Mouse (Mus musculus) midbrain, embryonic 16.5 days (tissue): Measurements from ENCODE around the gene Sf3b4. TPM values are rescaled to one million over a fixed set of nuclear protein-coding genes. Genes with fewer than 3 reads are reported as not detected.
A peak's percentile ranks its signal among the peaks of the same experiment; 100 is the strongest.
"Not testable (repeated sequence)": the region's sequence is repeated elsewhere in the genome, so short reads cannot be mapped to it uniquely, and the experiment has no call there.

ENCODE experiments used
- ATAC-seq: fragments of 200-750 bp; cut with Nextera tagmentation; 2 replicates; pipeline ENCODE4 v1.8.0; 2017; ENCODE audit warnings: moderate TSS enrichment
- H3K27ac ChIP-seq: fragments of 300-500 bp; sonication (generic); 2 replicates; pipeline ENCODE4 v1.5.1; 2014; ENCODE audit warnings: mild to moderate bottlenecking, low read length, mixed read lengths
- H3K27me3 ChIP-seq: fragments of 300-500 bp; sonication (generic); 2 replicates; pipeline ENCODE4 v1.6.1; 2014; ENCODE audit warnings: low read depth, low read length, mixed read lengths; ENCODE audit not compliant: control insufficient read depth, insufficient read depth
- H3K36me3 ChIP-seq: fragments of 300-500 bp; sonication (generic); 2 replicates; pipeline ENCODE4 v1.6.1; 2014; ENCODE audit warnings: mild to moderate bottlenecking, low read length, moderate library complexity, mixed read lengths; ENCODE audit not compliant: control insufficient read depth, insufficient read depth
- H3K4me1 ChIP-seq: fragments of 300-500 bp; sonication (generic); 2 replicates; pipeline ENCODE4 v1.6.1; 2014; ENCODE audit warnings: mild to moderate bottlenecking, low read length, mixed read lengths; ENCODE audit not compliant: control insufficient read depth, insufficient read depth
- H3K4me2 ChIP-seq: fragments of 300-500 bp; sonication (generic); 2 replicates; pipeline ENCODE4 v1.6.1; 2014; ENCODE audit warnings: mild to moderate bottlenecking, low read length, mixed read lengths
- H3K4me3 ChIP-seq: fragments of 300-500 bp; sonication (generic); 2 replicates; pipeline ENCODE4 v1.5.1; 2014; ENCODE audit warnings: low read depth, mild to moderate bottlenecking, low read length, moderate library complexity, mixed read lengths
- H3K9ac ChIP-seq: fragments of 300-500 bp; sonication (generic); 2 replicates; pipeline ENCODE4 v1.6.1; 2014; ENCODE audit warnings: low read depth, low read length, mixed read lengths
- H3K9me3 ChIP-seq: fragments of 300-500 bp; sonication (generic); replicated peaks from 2 replicates; pipeline ENCODE4 v1.6.1; 2014; ENCODE audit warnings: mild to moderate bottlenecking, low read length, mixed read lengths; ENCODE audit not compliant: control insufficient read depth, poor library complexity, severe bottlenecking
- WGBS: fragments of 180-500 bp; shearing (Covaris S2); extraction: QIAGEN DNeasy Blood & Tissue Kit; methylation state at CpG from one replicate; pipeline ENCODE4 v1.1.7; 2014; 5-methylcytosine and 5-hydroxymethylcytosine counted together
- polyA plus RNA-seq: library from polyadenylated mRNA; unstranded; fragments of >200 nt; fragmentation: Nextera tagmentation; extraction: Ambion mirVana; gene quantifications from 2 replicates; pipeline ENCODE4 v1.2.1, GENCODE M21; 2015

Sf3b4 gene
- polyA plus RNA-seq, 1 experiment from 2014 or later = 134 TPM

GRCm38 (mm10) chr3:96170976-96171545, 1.1 kb upstream of the Sf3b4 start:
- Histone ChIP-seq H3K4me1 (peaks cover 31% of the 10 kb centered on the region), H3K4me3 (peak overlapping the region; percentile 64), H3K4me2 (peak overlapping the region; percentile 73), H3K9ac (peak overlapping the region; percentile 26; the same call in 1 of the 2 replicates), H3K27me3 (no peaks in the 10 kb centered on the region), H3K9me3 (no peaks in the 10 kb centered on the region), H3K27ac (peak overlapping the region; percentile 99), H3K36me3 (peaks cover 10% of the 10 kb centered on the region; the same call in 1 of the 2 replicates)
- no peak for ATAC-seq
- WGBS = 72% methylated on average over 10 of the region's 10 CpGs

GRCm38 (mm10) chr3:96171583-96172196, 442 bp upstream of the Sf3b4 start:
- Histone ChIP-seq H3K4me2 (peak overlapping the region; percentile 73), H3K36me3 (peaks cover 12% of the 10 kb centered on the region; the same call in 1 of the 2 replicates), H3K9ac (peak overlapping the region; percentile 79), H3K4me1 (peaks cover 31% of the 10 kb centered on the region), H3K9me3 (no peaks in the 10 kb centered on the region), H3K27me3 (no peaks in the 10 kb centered on the region), H3K4me3 (peak overlapping the region; percentile 64), H3K27ac (peak overlapping the region; percentile 99)
- 19% methylated on average over 18 of the region's 18 CpGs for WGBS
- no peak; the same call in 1 of the 2 replicates for ATAC-seq

DNA sequence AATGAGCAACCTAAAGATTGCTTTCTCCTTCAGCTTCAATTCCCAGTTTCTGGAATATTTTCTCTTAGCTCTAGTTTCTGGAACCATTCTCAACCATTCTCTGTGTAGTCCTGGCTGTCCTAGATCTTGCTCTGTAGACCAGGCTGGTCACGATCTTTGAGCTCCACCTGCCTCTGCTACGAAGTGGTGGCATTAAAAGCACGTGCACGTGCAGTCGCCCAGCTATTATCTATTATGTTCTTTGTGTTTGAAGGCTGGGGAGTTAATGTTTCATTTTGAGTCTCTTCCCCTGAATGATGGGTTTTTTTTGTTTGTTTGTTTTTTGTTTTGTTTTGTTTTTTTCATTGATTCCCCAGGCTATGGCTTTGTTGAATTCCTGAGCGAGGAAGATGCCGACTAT, 1.1 kb downstream of the Sf3b4 start:
- H3K4me1 ChIP-seq = peaks cover 31% of the 10 kb centered on the region
- ATAC-seq = no peak
- H3K36me3 ChIP-seq = peaks cover 19% of the 10 kb centered on the region
- H3K27ac ChIP-seq = no peak overlapping the region
- H3K4me2 ChIP-seq = peak overlapping the region; percentile 94
- 37% methylated on average over 7 of the region's 7 CpGs for WGBS
- no peaks in the 10 kb centered on the region for H3K27me3 ChIP-seq
- H3K9ac ChIP-seq = peak overlapping the region; percentile 78
- H3K4me3 ChIP-seq = peak overlapping the region; percentile 64
- H3K9me3 ChIP-seq = no peaks in the 10 kb centered on the region

GRCm38 (mm10) chr3:96174042-96174441, 1.9 kb downstream of the Sf3b4 start:
- ATAC-seq, H3K4me2 ChIP-seq, H3K9me3 ChIP-seq, H3K27ac ChIP-seq, H3K4me3 ChIP-seq, H3K27me3 ChIP-seq, H3K9ac ChIP-seq: not testable (repeated sequence)
- H3K36me3 ChIP-seq = peaks cover 23% of the 10 kb centered on the region
- peaks cover 31% of the 10 kb centered on the region for H3K4me1 ChIP-seq
- WGBS = 91% methylated on average over 3 of the region's 4 CpGs

DNA sequence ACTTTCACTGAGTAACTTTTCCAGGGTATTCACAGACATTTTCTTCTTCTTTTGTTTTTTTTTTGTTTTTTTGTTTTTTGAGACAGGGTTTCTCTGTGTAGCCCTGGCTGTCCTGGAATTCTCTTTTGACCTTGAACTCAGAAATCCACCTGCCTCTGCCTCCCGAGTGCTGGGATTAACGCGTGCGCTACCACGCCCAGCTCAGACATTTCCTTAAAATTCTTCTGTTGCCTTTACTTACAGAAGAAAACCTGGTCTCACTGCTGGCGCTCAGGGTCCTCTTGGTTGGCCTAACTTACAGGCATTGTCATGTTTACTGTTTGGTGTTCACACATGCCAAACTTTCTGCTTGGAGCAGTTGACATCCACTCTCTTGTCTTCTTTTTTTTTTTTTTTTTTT, 3.1 kb downstream of the Sf3b4 start:
- Histone ChIP-seq H3K4me2 (no peak overlapping the region), H3K9ac (no peak overlapping the region), H3K4me1 (peaks cover 35% of the 10 kb centered on the region), H3K27me3 (no peaks in the 10 kb centered on the region), H3K36me3 (peaks cover 23% of the 10 kb centered on the region), H3K4me3 (no peak overlapping the region), H3K27ac (no peak overlapping the region), H3K9me3 (no peaks in the 10 kb centered on the region)
- ATAC-seq = no peak
- 94% methylated on average over 6 of the region's 6 CpGs for WGBS

DNA sequence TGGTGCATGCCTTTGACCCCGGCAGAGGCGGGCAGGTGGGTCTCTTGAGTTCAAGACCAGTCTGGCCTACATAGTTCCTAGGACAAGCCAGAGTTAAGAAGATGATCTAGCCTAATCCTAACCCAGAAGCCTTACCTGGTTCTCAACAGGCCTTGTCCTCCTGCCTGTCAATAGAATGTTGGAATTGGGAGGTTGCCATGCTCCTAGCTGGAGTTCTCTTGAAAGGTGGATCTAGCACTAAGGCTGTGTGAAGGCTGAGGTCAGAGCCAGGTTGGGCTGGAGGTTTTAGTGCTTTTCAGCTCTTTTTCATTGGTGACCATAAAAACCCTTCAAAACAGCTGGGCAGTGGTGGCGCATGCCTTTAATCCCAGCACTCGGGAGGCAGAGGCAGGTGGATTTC, 6.3 kb downstream of the Sf3b4 start:
- Histone ChIP-seq H3K27me3 (no peaks in the 10 kb centered on the region), H3K36me3 (peaks cover 23% of the 10 kb centered on the region), H3K9ac (no peak overlapping the region), H3K4me2 (no peak overlapping the region), H3K4me3 (no peak overlapping the region), H3K9me3 (no peaks in the 10 kb centered on the region), H3K27ac (no peak overlapping the region), H3K4me1 (peaks cover 38% of the 10 kb centered on the region)
- no peak for ATAC-seq
- 97% methylated on average over 4 of the region's 4 CpGs for WGBS

- H3K27me3 ChIP-seq = no peaks in the 10 kb centered on the region
- no peak overlapping the region for H3K4me2 ChIP-seq
- no peak overlapping the region for H3K4me3 ChIP-seq
- no peak overlapping the region for H3K9ac ChIP-seq
- peaks cover 36% of the 10 kb centered on the region for H3K4me1 ChIP-seq
- ATAC-seq = no peak
- no peak overlapping the region for H3K27ac ChIP-seq
- peaks cover 22% of the 10 kb centered on the region for H3K36me3 ChIP-seq
- no peaks in the 10 kb centered on the region for H3K9me3 ChIP-seq
- 90% methylated on average over 2 of the region's 2 CpGs for WGBS
Observed at GRCm38 (mm10) chr3:96178902-96179301, 6.8 kb downstream of the Sf3b4 start.

DNA sequence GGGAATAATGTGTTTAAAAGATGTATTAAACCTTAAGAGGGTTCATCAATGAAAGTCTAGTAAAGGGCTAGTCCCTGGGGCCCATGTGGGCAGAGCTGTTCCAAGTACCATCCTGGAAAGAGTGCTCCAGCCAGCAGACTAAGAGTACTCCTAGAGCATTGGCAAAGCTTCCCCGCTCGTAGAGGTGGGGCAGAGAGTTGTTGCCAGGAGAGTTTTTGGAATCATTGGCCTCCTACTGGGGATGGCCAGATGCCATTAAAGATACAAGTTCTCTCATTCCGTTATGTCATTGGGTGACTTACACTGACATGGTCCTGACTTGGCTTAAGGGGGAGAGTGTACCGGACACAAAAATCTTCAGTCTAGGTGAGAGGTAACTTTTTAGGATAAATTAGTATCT, 7.4 kb downstream of the Sf3b4 start:
- no peaks in the 10 kb centered on the region for H3K27me3 ChIP-seq
- 52% methylated on average over 4 of the region's 4 CpGs for WGBS
- H3K4me1 ChIP-seq = peaks cover 31% of the 10 kb centered on the region
- peaks cover 20% of the 10 kb centered on the region for H3K36me3 ChIP-seq
- H3K4me2 ChIP-seq = no peak overlapping the region
- H3K4me3 ChIP-seq = no peak overlapping the region
- H3K9ac ChIP-seq = no peak overlapping the region
- no peaks in the 10 kb centered on the region for H3K9me3 ChIP-seq
- no peak overlapping the region for H3K27ac ChIP-seq
- ATAC-seq = no peak

GRCm38 (mm10) chr3:96180727-96181477, 8.8 kb downstream of the Sf3b4 start, which contains the start of gene Sv2a:
Sv2a (plus strand) TSS chr3:96181151.
- whole genome bisulfite sequencing = under 1% methylated on average over 19 of the region's 23 CpGs
- Histone ChIP-seq H3K27ac (peak within 1 kb of the TSS; percentile 93), H3K4me3 (peak within 1 kb of the TSS; percentile 76), H3K4me2 (peak within 1 kb of the TSS; percentile 66), H3K4me1 (peaks cover 25% of the 10 kb centered on the region), H3K36me3 (peaks cover 20% of the 10 kb centered on the region), H3K9me3 (no peaks in the 10 kb centered on the region), H3K27me3 (no peaks in the 10 kb centered on the region), H3K9ac (peak within 1 kb of the TSS; percentile 91)
- peak; percentile 77 for ATAC-seq
